Mouse (Mus musculus) erythroblast, embryonic 14.5 days (primary cell): ENCODE results near the gene Hspa1b.

Experiments
- GATA1 ChIP-seq: IDR thresholded peaks from 2 replicates; pipeline ENCODE4 v1.6.1; 2012; ENCODE audit warnings: low read length, inconsistent platforms, mixed read lengths
- TAL1 ChIP-seq: IDR thresholded peaks from 3 replicates; pipeline ENCODE4 v1.6.1; 2012; ENCODE audit warnings: low read length, inconsistent platforms, mixed read lengths

DNA sequence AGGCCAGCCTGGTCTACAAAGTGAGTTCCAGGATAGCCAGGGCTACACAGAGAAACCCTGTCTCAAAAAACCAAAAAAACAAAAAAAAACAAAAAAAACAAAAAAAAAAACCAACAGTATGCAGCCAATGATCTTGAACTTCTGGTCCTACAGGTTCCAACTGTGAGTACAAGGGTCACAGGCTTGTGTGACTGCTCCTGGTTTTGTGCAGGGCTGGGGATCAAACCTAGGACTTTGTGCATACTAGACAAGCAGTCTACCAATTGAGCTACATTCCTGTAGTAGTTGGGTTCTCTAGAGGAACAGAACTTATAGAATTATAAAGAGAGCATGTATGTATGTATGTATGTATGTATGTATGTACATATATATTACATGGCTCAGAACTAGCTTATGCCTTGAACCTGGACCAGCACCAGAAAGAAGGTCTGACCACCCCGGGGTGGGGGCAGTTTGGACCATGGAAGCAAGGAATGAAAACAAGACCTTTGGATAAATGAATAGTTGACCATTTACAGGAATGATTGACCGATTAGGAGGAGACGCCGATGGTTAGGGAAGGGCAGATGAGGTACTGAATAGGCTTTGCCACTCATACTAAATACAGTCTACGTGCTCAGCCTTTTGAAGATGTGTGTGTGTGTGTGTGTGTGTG lies 12.4 kb downstream of the Hspa1b start:
- TF ChIP-seq GATA1: no peak
- no peak for TF ChIP-seq TAL1
